Mouse (Mus musculus): ENCODE measurements around the gene Hoxb7. TPM values are rescaled to one million over a fixed set of nuclear protein-coding genes. Genes with fewer than 3 reads are reported as not detected.

Hoxb7 gene
- polyA plus RNA-seq, 1 experiment from 2014 or later = 1.3 TPM

GRCm38 (mm10) chr11:96267021-96267920 lies 19.2 kb upstream of the Hoxb7 start:
- H3K27me3 ChIP-seq (replicated peaks; ENCODE audit: insufficient read depth, low read length) = peaks cover 91% of the 10 kb centered on the region

GRCm38 (mm10) chr11:96268031-96268745 lies 18.2 kb upstream of the Hoxb7 start:
- H3K27ac ChIP-seq (ENCODE audit: low read length) = no peak overlapping the region
- H3K4me1 ChIP-seq (ENCODE audit: insufficient read depth, low read depth, low read length) = peaks cover 10% of the 10 kb centered on the region; the same call in 1 of the 2 replicates
- H3K4me2 ChIP-seq (replicated peaks; ENCODE audit: low read depth, low read length) = no peak overlapping the region
- peaks cover 91% of the 10 kb centered on the region for H3K27me3 ChIP-seq (replicated peaks; ENCODE audit: insufficient read depth, low read length)
- H3K9ac ChIP-seq (replicated peaks; ENCODE audit: low read depth) = no peak overlapping the region
- no peaks in the 10 kb centered on the region for H3K36me3 ChIP-seq (ENCODE audit: insufficient read depth, low read length)
- whole genome bisulfite sequencing = 15% methylated on average over 1 of the region's 1 CpGs
- no peaks in the 10 kb centered on the region for H3K9me3 ChIP-seq (ENCODE audit: low read length)
- H3K4me3 ChIP-seq (ENCODE audit: low read depth, low read length) = no peak overlapping the region
- DNase-seq (ENCODE audit: low spot score) = no peak
- TF ChIP-seq EP300 (IDR thresholded peaks at IDR 0.05) = no peak
- no peak for TF ChIP-seq CTCF (IDR thresholded peaks at IDR 0.05)
- no peak for ATAC-seq

More at GRCm38 (mm10) chr11:96267021-96267920, 19.2 kb upstream of the Hoxb7 start:
- H3K4me1 ChIP-seq (ENCODE audit: insufficient read depth, low read depth, low read length) = peaks cover 10% of the 10 kb centered on the region; the same call in 1 of the 2 replicates
- no peak overlapping the region for H3K4me2 ChIP-seq (replicated peaks; ENCODE audit: low read depth, low read length)
- no peak overlapping the region for H3K4me3 ChIP-seq (ENCODE audit: low read depth, low read length)
- DNase-seq (ENCODE audit: low spot score) = no peak
- no peaks in the 10 kb centered on the region for H3K36me3 ChIP-seq (ENCODE audit: insufficient read depth, low read length)
- TF ChIP-seq CTCF (IDR thresholded peaks at IDR 0.05) (no peak), EP300 (IDR thresholded peaks at IDR 0.05) (no peak)
- H3K27ac ChIP-seq (ENCODE audit: low read length) = no peak overlapping the region
- WGBS = 26% methylated on average over 7 of the region's 7 CpGs
- no peak for ATAC-seq
- H3K9ac ChIP-seq (replicated peaks; ENCODE audit: low read depth) = no peak overlapping the region
- H3K9me3 ChIP-seq (ENCODE audit: low read length) = no peaks in the 10 kb centered on the region

GRCm38 (mm10) chr11:96269869-96270268 lies 16.6 kb upstream of the Hoxb7 start:
- Histone ChIP-seq H3K4me3 (ENCODE audit: low read depth, low read length) (no peak overlapping the region), H3K36me3 (ENCODE audit: insufficient read depth, low read length) (no peaks in the 10 kb centered on the region), H3K9me3 (ENCODE audit: low read length) (no peaks in the 10 kb centered on the region), H3K9ac (replicated peaks; ENCODE audit: low read depth) (no peak overlapping the region), H3K4me1 (ENCODE audit: insufficient read depth, low read depth, low read length) (peaks cover 10% of the 10 kb centered on the region; the same call in 1 of the 2 replicates), H3K4me2 (replicated peaks; ENCODE audit: low read depth, low read length) (no peak overlapping the region), H3K27me3 (replicated peaks; ENCODE audit: insufficient read depth, low read length) (peaks cover 93% of the 10 kb centered on the region), H3K27ac (ENCODE audit: low read length) (no peak overlapping the region)
- DNase-seq (ENCODE audit: low spot score) (peak; percentile 29), ATAC-seq (no peak)
- TF ChIP-seq EP300 (IDR thresholded peaks at IDR 0.05) (no peak), CTCF (IDR thresholded peaks at IDR 0.05) (no peak)
- WGBS = 2% methylated on average over 19 of the region's 19 CpGs

GRCm38 (mm10) chr11:96270996-96271540 lies 15.4 kb upstream of the Hoxb7 start, which contains the start of gene Hoxb9:
TSS of gene Hoxb9 (plus strand) at chr11:96271457.
- H3K4me1 ChIP-seq (ENCODE audit: insufficient read depth, low read depth, low read length) = peaks cover 10% of the 10 kb centered on the region; the same call in 1 of the 2 replicates
- under 1% methylated on average over 34 of the region's 40 CpGs for WGBS
- DNase-seq (ENCODE audit: low spot score) = peak; percentile 29

GRCm38 (mm10) chr11:96271541-96272011 lies 14.8 kb upstream of the Hoxb7 start:
- Histone ChIP-seq H3K4me2 (replicated peaks; ENCODE audit: low read depth, low read length) (peak overlapping the region; percentile 50), H3K9ac (replicated peaks; ENCODE audit: low read depth) (no peak overlapping the region), H3K27ac (ENCODE audit: low read length) (no peak overlapping the region), H3K27me3 (replicated peaks; ENCODE audit: insufficient read depth, low read length) (peaks cover 97% of the 10 kb centered on the region), H3K36me3 (ENCODE audit: insufficient read depth, low read length) (no peaks in the 10 kb centered on the region), H3K4me3 (ENCODE audit: low read depth, low read length) (peak overlapping the region; percentile 32), H3K4me1 (ENCODE audit: insufficient read depth, low read depth, low read length) (peaks cover 10% of the 10 kb centered on the region; the same call in 1 of the 2 replicates), H3K9me3 (ENCODE audit: low read length) (no peaks in the 10 kb centered on the region)
- TF ChIP-seq CTCF (IDR thresholded peaks at IDR 0.05) = no peak
- WGBS = under 1% methylated on average over 50 of the region's 52 CpGs
- ATAC-seq (peak; percentile 52), DNase-seq (ENCODE audit: low spot score) (peak; percentile 36)

More at GRCm38 (mm10) chr11:96270996-96271540, 15.4 kb upstream of the Hoxb7 start, which contains the start of gene Hoxb9:
- ATAC-seq = peak; percentile 37; the same call in 1 of the 2 replicates
- Histone ChIP-seq H3K27ac (ENCODE audit: low read length) (no peak within 1 kb of the TSS), H3K9me3 (ENCODE audit: low read length) (no peaks in the 10 kb centered on the region), H3K4me2 (replicated peaks; ENCODE audit: low read depth, low read length) (peak within 1 kb of the TSS; percentile 50), H3K27me3 (replicated peaks; ENCODE audit: insufficient read depth, low read length) (peaks cover 97% of the 10 kb centered on the region), H3K9ac (replicated peaks; ENCODE audit: low read depth) (no peak within 1 kb of the TSS), H3K4me3 (ENCODE audit: low read depth, low read length) (peak within 1 kb of the TSS; percentile 32), H3K36me3 (ENCODE audit: insufficient read depth, low read length) (no peaks in the 10 kb centered on the region)
- TF ChIP-seq EP300 (IDR thresholded peaks at IDR 0.05) (no peak), CTCF (IDR thresholded peaks at IDR 0.05) (no peak)

All from lung, postnatal 0 days (tissue).